Mouse (Mus musculus) embryonic facial prominence, embryonic 15.5 days (tissue): ENCODE measurements around the gene Epb41. TPM values are rescaled to one million over a fixed set of nuclear protein-coding genes. Genes with fewer than 3 reads are reported as not detected.
A peak's percentile ranks its signal among the peaks of the same experiment; 100 is the strongest.

ENCODE experiments used
- ATAC-seq: fragments of 200-750 bp; cut with Nextera tagmentation; 2 replicates; pipeline ENCODE4 v1.8.0; 2017; ENCODE audit warnings: low read depth, moderate TSS enrichment; ENCODE audit not compliant: insufficient number of reproducible peaks, low FRiP score, low TSS enrichment
- H3K27ac ChIP-seq: fragments of 300-500 bp; sonication (generic); replicated peaks from 2 replicates; pipeline ENCODE4 v1.5.1; 2015; ENCODE audit warnings: mild to moderate bottlenecking, inconsistent platforms
- H3K27me3 ChIP-seq: fragments of 300-500 bp; sonication (generic); 2 replicates; pipeline ENCODE4 v1.6.1; 2015; ENCODE audit warnings: inconsistent platforms
- H3K36me3 ChIP-seq: fragments of 300-500 bp; sonication (generic); 2 replicates; pipeline ENCODE4 v1.6.1; 2015; ENCODE audit warnings: mild to moderate bottlenecking, inconsistent platforms
- H3K4me1 ChIP-seq: fragments of 300-500 bp; sonication (generic); 2 replicates; pipeline ENCODE4 v1.6.1; 2015; ENCODE audit warnings: inconsistent platforms
- H3K4me2 ChIP-seq: fragments of 300-500 bp; sonication (generic); replicated peaks from 2 replicates; pipeline ENCODE4 v1.6.1; 2015; ENCODE audit warnings: mild to moderate bottlenecking, inconsistent platforms
- H3K4me3 ChIP-seq: fragments of 300-500 bp; sonication (generic); replicated peaks from 2 replicates; pipeline ENCODE4 v1.5.1; 2015; ENCODE audit warnings: mild to moderate bottlenecking, inconsistent platforms
- H3K9ac ChIP-seq: fragments of 300-500 bp; sonication (generic); 2 replicates; pipeline ENCODE4 v1.6.1; 2015; ENCODE audit warnings: inconsistent platforms
- H3K9me3 ChIP-seq: fragments of 300-500 bp; sonication (generic); replicated peaks from 2 replicates; pipeline ENCODE4 v1.6.1; 2016; ENCODE audit warnings: inconsistent platforms
- WGBS: fragments of 180-500 bp; shearing (Covaris S2); methylation state at CpG from one replicate; pipeline ENCODE4 v1.1.7; 2015; 5-methylcytosine and 5-hydroxymethylcytosine counted together
- polyA plus RNA-seq: library from polyadenylated mRNA; unstranded; fragments of >200 nt; fragmentation: Nextera tagmentation; extraction: Ambion mirVana; gene quantifications from 2 replicates; pipeline ENCODE4 v1.2.1, GENCODE M21; 2015

Gene Epb41
- 58.0 and 58.2 TPM in 2 replicates for polyA plus RNA-seq

GRCm38 (mm10) chr4:132074933-132075769 lies at the start of gene Epb41:
Epb41 (minus strand) TSS chr4:132075321.
- Histone ChIP-seq H3K4me2 (peak within 1 kb of the TSS; percentile 99), H3K9ac (peak within 1 kb of the TSS; percentile 50), H3K9me3 (no peaks in the 10 kb centered on the region), H3K27me3 (0 out of 2 replicates have a peak, but pooled peaks cover 5% of the 10 kb centered on the region), H3K27ac (peak within 1 kb of the TSS; percentile 28; the same call in 1 of the 2 replicates), H3K4me1 (peaks cover 29% of the 10 kb centered on the region), H3K4me3 (peak within 1 kb of the TSS; percentile 76), H3K36me3 (no peaks in the 10 kb centered on the region)
- 1% methylated on average over 47 of the region's 47 CpGs for WGBS
- peak; percentile 90 for ATAC-seq

GRCm38 (mm10) chr4:132123166-132123565 lies 48.0 kb upstream of the Epb41 start:
- Histone ChIP-seq H3K9me3 (no peaks in the 10 kb centered on the region), H3K27me3 (no peaks in the 10 kb centered on the region), H3K4me2 (no peak overlapping the region), H3K4me3 (no peak overlapping the region), H3K4me1 (peaks cover 8% of the 10 kb centered on the region; the same call in 1 of the 2 replicates), H3K9ac (no peak overlapping the region), H3K27ac (no peak overlapping the region), H3K36me3 (no peaks in the 10 kb centered on the region)
- no peak for ATAC-seq
- 84% methylated on average over 1 of the region's 1 CpGs for WGBS

- Histone ChIP-seq H3K4me1 (peaks cover 8% of the 10 kb centered on the region; the same call in 1 of the 2 replicates), H3K9me3 (no peaks in the 10 kb centered on the region), H3K27ac (no peak overlapping the region), H3K36me3 (no peaks in the 10 kb centered on the region), H3K9ac (no peak overlapping the region), H3K4me3 (no peak overlapping the region), H3K27me3 (no peaks in the 10 kb centered on the region), H3K4me2 (no peak overlapping the region)
- 85% methylated on average over 5 of the region's 5 CpGs for WGBS
- ATAC-seq: no peak
Measured at GRCm38 (mm10) chr4:132121674-132122073, 46.6 kb upstream of the Epb41 start.

DNA sequence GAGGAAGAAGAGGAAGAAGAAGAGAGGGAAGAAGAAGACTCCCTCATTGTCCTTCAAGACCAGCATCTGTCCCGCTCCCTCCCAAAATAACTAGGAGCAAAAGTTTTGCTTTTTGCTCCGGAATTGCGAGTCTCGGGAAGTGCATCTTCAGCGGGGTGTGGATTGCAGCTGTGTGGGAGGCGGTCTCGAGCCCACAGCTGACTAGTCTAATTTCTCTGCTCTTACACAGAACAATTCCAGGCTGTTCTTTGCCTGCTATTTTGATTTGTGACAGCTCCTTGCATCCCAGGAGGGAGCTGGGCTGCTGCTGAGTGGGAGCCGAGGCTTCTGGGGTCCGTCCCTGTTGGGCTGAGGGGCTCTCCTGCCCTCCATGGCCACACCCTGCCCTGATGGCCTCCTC lies 44.4 kb upstream of the Epb41 start:
- Histone ChIP-seq H3K36me3 (no peaks in the 10 kb centered on the region), H3K4me3 (no peak overlapping the region), H3K9me3 (no peaks in the 10 kb centered on the region), H3K27me3 (0 out of 2 replicates have a peak, but pooled peaks cover 3% of the 10 kb centered on the region), H3K4me1 (peaks cover 8% of the 10 kb centered on the region; the same call in 1 of the 2 replicates), H3K9ac (no peak overlapping the region), H3K27ac (no peak overlapping the region), H3K4me2 (0 out of 2 replicates have a peak overlapping the region, but pooled peaks have one; percentile 2)
- WGBS: 42% methylated on average over 9 of the region's 9 CpGs
- no peak for ATAC-seq

DNA sequence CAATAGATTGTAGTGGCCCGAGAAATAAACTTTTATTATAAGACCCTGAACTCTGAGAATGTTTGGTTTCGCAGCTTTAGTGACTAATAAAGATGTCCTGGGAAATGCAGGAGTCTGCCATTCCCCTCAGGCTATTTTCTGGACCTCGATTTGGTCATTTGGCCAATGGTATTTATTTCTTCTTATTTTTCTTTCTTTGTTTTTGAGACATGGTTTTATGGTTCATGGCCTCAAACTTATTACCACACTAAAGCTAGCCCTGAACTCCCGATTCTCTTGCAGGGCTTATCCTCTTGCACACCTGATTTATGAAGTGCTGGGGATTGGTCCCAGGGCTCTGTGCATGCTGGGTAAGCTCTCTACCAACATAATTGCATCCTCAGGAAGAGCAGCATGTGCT lies 41.2 kb upstream of the Epb41 start:
- no peak overlapping the region for H3K27ac ChIP-seq
- H3K9me3 ChIP-seq: no peaks in the 10 kb centered on the region
- no peak for ATAC-seq
- peaks cover 10% of the 10 kb centered on the region; the same call in 1 of the 2 replicates for H3K4me1 ChIP-seq
- no peak overlapping the region for H3K4me3 ChIP-seq
- H3K36me3 ChIP-seq: no peaks in the 10 kb centered on the region
- H3K27me3 ChIP-seq: peaks cover 16% of the 10 kb centered on the region
- no peak overlapping the region for H3K4me2 ChIP-seq
- H3K9ac ChIP-seq: no peak overlapping the region
- 75% methylated on average over 4 of the region's 4 CpGs for WGBS

DNA sequence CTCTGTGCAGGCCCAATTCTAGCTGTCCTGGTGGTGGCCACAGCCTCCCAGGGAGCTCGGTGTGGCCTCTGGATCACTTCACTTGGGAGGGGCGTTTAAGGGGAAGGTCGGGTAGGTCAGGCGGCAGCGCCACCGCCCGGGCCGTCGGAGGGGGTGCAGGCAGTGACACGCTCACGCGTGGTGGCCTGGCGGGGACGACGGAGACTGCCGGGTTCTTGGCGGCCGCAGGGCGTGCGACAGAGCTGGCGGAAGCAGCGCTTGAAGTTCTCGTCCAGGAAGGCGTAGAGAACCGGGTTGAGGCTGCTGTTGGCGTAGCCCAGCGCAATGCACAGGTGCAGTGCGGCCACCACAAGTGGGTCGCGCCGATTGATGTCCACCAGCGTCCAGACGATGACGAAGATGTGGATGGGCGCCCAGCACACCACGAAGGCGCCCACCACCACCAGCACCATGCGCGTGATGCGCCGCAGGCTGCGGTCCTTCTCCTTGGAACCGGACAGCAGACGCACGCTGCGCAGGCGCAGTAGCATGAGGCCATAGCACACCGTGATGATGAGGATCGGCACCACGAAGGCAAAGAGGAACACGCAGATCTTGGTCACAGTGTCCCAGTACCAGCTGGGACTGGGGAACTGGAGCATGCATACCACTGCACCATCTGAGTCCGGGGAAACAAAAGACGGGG lies 38.4 kb upstream of the Epb41 start:
- Histone ChIP-seq H3K36me3 (no peaks in the 10 kb centered on the region), H3K4me2 (peak overlapping the region; percentile 48), H3K27ac (no peak overlapping the region), H3K4me3 (peak overlapping the region; percentile 29), H3K4me1 (0 out of 2 replicates have a peak, but pooled peaks cover 3% of the 10 kb centered on the region), H3K9ac (no peak overlapping the region), H3K9me3 (no peaks in the 10 kb centered on the region), H3K27me3 (peaks cover 16% of the 10 kb centered on the region)
- WGBS: 48% methylated on average over 53 of the region's 53 CpGs
- no peak for ATAC-seq

DNA sequence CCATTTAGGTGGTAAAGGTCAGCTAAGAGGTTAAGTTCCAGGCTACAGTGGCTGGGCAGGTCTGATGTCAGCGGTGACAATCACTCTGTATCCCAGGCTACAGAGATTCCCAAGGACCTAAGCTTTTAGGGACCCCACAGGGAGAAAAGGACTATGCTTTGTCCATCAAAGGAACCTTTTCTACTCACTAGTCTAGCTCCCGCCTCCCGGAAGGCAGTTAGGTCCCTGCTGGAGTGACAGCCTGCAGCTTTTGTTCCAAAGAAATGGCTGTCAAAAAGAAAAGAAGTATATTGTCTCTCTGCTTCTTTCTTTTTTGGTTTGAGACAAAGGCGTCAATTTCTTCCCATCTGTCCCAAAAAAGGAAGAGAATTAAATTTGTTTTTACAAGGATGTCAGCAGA lies 36.1 kb upstream of the Epb41 start:
- Histone ChIP-seq H3K27me3 (peaks cover 16% of the 10 kb centered on the region), H3K36me3 (no peaks in the 10 kb centered on the region), H3K9me3 (no peaks in the 10 kb centered on the region), H3K27ac (no peak overlapping the region), H3K4me3 (no peak overlapping the region), H3K4me2 (no peak overlapping the region), H3K9ac (no peak overlapping the region), H3K4me1 (0 out of 2 replicates have a peak, but pooled peaks cover 3% of the 10 kb centered on the region)
- ATAC-seq: no peak
- WGBS: 51% methylated on average over 4 of the region's 4 CpGs

- Histone ChIP-seq H3K36me3 (no peaks in the 10 kb centered on the region), H3K4me3 (no peak overlapping the region), H3K4me2 (no peak overlapping the region), H3K9ac (no peak overlapping the region), H3K27me3 (peaks cover 5% of the 10 kb centered on the region; the same call in 1 of the 2 replicates), H3K9me3 (no peaks in the 10 kb centered on the region), H3K27ac (no peak overlapping the region), H3K4me1 (0 out of 2 replicates have a peak, but pooled peaks cover under 1% of the 10 kb centered on the region)
- WGBS: 88% methylated on average over 7 of the region's 7 CpGs
- no peak for ATAC-seq
Measured at GRCm38 (mm10) chr4:132108221-132108620, 33.1 kb upstream of the Epb41 start.

GRCm38 (mm10) chr4:132101152-132101551 lies 26.0 kb upstream of the Epb41 start:
- Histone ChIP-seq H3K9ac (no peak overlapping the region), H3K27me3 (no peaks in the 10 kb centered on the region), H3K27ac (no peak overlapping the region), H3K4me1 (no peaks in the 10 kb centered on the region), H3K36me3 (no peaks in the 10 kb centered on the region), H3K4me3 (no peak overlapping the region), H3K9me3 (no peaks in the 10 kb centered on the region), H3K4me2 (no peak overlapping the region)
- WGBS: 42% methylated on average over 3 of the region's 3 CpGs
- ATAC-seq: no peak

- Histone ChIP-seq H3K4me3 (no peak overlapping the region), H3K27me3 (no peaks in the 10 kb centered on the region), H3K9ac (no peak overlapping the region), H3K27ac (no peak overlapping the region), H3K4me1 (no peaks in the 10 kb centered on the region), H3K9me3 (no peaks in the 10 kb centered on the region), H3K36me3 (no peaks in the 10 kb centered on the region), H3K4me2 (no peak overlapping the region)
- no peak for ATAC-seq
- WGBS: 53% methylated on average over 5 of the region's 5 CpGs
Measured at GRCm38 (mm10) chr4:132099548-132099947, 24.4 kb upstream of the Epb41 start.

DNA sequence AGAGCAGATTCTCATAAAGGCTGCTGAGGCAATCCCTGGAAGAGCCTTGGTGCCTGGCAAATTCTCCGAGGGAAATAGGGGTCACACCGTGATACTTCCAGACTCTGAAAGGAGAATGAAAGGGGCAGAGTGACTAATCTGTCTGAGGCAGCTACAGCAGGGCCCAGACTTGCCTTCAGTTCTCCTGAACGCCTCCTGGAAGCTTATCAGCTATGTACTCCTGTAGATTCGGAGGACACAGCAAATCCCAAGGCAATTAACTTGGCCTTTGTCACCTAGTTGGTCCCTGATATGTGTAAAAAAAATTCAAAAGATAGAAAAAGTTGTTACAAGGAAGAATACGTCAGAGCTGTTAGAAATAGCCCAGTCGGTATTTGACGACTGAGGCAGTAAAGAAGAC lies 19.9 kb upstream of the Epb41 start:
- whole genome bisulfite sequencing: 75% methylated on average over 7 of the region's 7 CpGs
- H3K4me3 ChIP-seq: no peak overlapping the region
- no peak overlapping the region for H3K9ac ChIP-seq
- no peak overlapping the region for H3K4me2 ChIP-seq
- ATAC-seq: no peak
- no peaks in the 10 kb centered on the region for H3K4me1 ChIP-seq
- no peak overlapping the region for H3K27ac ChIP-seq
- no peaks in the 10 kb centered on the region for H3K9me3 ChIP-seq
- H3K27me3 ChIP-seq: no peaks in the 10 kb centered on the region
- no peaks in the 10 kb centered on the region for H3K36me3 ChIP-seq
